Mouse (Mus musculus) adrenal gland, adult 2 months (tissue): ENCODE measurements around the gene Supt6. TPM values are rescaled to one million over a fixed set of nuclear protein-coding genes. Genes with fewer than 3 reads are reported as not detected.
"Not testable (repeated sequence)": the region's sequence is repeated elsewhere in the genome, so short reads cannot be mapped to it uniquely, and the experiment has no call there.

ENCODE experiments used
- DNase-seq: peaks from one replicate; pipeline ENCODE4 v3.0.0; 2021
- long read RNA-seq: library from polyadenylated mRNA; stranded (forward); transcript quantifications from one replicate; pipeline ENCODE4 v2.0.0, GENCODE M21; 2021
- polyA plus RNA-seq: library from polyadenylated mRNA; depleted of rRNA; stranded (reverse); fragments of >200 nt; gene quantifications from 2 replicates; pipeline ENCODE4 v1.2.3, GENCODE M21; 2012; rRNA removed
- total RNA-seq, 2 experiments: library from RNA; stranded (reverse); gene quantifications; 2 replicates each; pipeline ENCODE4 v1.2.3; 2021

The Supt6 gene
- total RNA-seq (10 to 100 TPM; 57.5 to 76.7 TPM), polyA plus RNA-seq (23.2 and 31.3 TPM in 2 replicates)
- long read RNA-seq, full-length matches to known transcripts, result 1 of 9 reads
- long read RNA-seq, partial matches to known transcripts, result 6 of 9 reads
- long read RNA-seq, other reads (novel, unspliced or antisense), result 2 of 9 reads

DNA sequence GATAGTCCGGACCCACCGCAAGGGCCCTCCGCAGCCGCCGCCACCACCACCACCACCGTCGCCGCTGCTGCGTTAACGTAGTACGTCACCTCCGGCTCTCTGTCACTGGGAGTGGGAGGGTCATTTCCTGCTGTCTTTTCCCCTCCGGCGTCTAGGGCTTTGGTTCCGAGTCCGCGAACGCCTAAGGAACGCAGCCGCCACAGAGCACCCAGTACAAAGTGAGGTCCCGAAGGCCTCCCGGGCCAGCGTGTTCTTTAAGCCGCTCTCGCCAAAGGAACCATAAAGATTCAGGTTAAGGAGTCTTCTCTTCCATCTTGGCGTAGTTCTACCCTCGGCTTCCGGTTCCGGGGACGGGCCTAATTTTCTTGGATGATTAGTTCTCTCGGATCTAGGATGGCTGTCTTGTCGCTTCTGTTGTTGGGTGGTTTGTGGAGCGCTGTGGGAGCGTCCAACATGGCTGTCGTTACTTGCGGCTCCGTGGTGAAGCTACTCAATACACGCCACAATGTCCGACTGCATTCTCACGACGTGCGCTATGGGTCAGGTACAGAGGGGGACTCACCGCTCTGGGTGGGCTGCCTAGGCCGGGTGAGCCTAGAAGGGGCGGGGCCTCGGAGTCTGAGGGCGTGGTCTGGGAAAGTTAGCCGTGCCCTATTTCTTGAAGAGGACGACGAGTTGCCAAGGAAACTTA lies at the start of gene Supt6, which contains the start of gene Sdf2:
Gene Supt6, minus strand, starts transcription at position 361 of the 691 bp plus-strand sequence.
Gene Sdf2, plus strand, starts transcription at position 120 of the 691 bp plus-strand sequence.
- peak; percentile 94 for DNase-seq

DNA sequence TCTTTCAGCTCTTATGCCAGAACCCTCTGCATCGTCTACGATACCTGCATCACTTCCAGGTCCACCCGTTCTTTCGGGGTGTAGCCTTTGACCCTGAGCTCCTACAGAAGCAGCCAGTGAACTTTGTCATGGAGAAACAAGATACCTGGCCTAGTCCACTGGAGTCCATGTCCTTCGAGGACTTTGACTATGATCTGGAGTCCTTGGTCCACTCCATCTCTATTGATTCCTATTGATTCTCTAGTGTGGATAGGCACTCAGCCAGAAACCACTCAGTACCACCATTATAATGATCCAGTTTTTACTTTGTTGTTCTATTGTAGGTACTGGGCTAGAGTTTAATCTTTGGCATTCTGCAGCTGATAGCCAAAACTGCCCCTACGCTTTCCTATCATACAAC lies 48.8 kb upstream of the Supt6 start:
- no peak for DNase-seq

DNA sequence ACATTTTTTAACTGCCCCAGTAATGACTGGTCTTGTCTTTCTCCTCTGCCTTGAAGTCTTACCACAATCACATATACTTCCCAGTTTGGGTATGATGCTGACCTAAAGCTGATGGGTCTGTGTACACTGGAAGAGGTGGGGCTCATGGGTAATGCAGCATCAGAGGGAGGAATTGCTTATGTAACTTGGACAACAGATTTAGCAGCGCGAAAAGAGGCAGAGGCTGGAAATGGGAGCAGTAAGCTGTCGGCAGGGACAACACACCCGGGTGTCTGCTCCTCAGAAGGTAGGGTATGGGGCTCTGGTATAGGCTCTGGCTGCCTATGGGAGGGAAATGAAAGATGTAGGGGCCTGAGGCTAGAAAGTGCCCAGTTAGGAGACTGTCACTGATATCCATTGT lies 44.9 kb upstream of the Supt6 start, which contains the start of gene BC030499:
Gene BC030499, plus strand, starts transcription at position 188 of the 400 bp plus-strand sequence.
- DNase-seq, result no peak

DNA sequence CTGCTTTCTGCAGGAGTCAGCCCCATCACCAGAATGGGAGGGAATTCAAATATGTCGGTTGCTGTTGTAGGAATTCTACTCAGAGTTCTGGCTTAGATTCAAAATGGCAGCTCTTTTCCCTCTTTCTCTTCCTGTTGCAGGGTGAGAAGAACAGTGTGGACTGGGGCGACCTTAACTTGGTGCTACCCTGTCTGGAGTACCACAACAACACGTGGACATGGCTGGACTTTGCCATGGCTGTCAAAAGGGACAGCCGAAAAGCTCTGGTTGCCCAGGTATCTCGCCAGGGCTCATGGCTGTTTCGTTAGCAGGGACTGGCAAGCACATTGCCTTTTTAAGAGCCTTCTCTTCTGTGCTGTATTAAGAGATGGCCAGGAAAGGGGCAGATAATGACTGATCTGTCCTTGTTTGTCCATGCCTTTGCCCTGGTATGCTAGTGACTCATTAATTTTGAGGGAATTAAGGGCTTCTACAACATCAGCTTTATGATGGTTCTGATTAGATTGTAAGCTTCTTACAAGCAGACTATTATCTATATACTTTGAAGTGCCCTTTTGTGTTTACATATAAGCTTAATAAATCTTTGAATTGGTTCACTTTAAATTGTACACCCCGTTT lies 43.5 kb upstream of the Supt6 start:
- no peak for DNase-seq

DNA sequence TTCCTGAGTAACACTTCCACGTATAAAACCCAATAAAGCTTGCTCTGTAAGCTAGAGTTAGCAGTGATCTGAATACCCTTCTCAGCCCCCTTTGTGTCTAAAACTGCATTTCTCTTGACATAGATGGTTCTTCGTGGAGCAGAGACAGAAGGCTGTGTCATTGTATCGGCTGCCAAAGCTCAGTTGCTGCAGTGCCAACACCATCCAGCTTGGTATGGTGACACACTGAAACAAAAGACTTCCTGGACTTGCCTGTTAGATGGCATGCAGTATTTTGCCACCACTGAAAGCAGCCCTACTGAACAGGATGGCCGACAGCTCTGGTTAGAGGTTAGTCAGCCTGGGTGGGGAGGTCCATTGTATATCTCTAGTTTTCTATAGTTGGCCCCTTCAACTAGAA lies 33.8 kb upstream of the Supt6 start:
- no peak for DNase-seq

DNA sequence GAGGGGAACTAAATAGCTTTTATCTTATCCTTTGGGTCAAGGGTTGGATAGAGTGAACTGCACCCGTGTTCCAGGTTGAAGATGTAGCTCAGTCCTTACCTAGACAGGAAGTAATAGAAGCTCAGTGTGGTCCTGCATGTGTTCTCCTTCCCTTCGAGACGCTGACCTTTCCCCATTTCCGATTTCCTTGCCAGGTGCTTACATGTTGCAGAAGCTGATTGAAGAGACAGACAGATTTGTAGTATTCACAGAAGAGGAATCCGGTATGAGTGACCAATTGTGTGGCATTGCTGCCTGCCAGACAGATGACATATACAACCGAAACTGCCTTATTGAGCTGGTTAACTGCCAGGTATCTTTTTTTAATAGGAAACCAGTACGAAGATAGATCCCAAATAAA lies 33.1 kb upstream of the Supt6 start:
- no peak for DNase-seq

DNA sequence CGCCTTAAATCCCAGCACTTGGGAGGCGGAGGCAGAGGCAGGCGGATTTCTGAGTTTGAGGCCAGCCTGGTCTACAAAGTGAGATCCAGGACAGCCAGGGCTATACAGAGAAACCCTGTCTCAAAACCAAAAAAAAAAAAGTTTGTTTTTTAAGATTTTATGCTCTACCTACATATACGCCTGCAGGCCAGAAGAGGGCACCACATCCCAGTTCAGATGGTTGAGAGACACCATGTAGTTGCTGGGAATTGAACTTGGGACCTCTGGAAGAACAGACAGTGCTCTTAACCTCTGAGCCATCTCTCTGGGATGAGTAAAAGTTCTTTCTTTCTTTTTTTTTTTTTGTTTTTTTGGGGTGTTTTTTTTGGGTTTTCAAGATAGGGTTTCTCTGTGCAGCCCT lies 30.4 kb upstream of the Supt6 start:
- not testable (repeated sequence) for DNase-seq

DNA sequence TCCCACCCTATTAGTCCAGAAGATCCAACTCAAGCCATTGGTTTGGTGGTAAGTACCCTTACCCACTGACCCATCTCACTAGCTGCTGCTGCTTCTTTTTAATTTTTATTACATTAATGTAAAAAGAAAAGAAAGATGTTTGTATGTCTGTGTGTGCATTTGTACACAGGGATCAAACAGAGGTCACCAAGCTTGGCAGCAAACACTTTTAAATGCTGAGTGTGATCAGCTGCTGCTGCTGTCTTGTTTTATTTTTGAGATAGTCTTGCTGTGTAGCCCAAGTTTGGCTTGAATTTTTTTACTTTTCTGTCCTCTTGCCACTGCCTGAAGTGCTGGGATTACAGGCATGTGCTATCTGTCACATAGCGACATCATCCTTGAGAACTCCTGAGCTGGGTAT lies 29.8 kb upstream of the Supt6 start:
- DNase-seq, result no peak

DNA sequence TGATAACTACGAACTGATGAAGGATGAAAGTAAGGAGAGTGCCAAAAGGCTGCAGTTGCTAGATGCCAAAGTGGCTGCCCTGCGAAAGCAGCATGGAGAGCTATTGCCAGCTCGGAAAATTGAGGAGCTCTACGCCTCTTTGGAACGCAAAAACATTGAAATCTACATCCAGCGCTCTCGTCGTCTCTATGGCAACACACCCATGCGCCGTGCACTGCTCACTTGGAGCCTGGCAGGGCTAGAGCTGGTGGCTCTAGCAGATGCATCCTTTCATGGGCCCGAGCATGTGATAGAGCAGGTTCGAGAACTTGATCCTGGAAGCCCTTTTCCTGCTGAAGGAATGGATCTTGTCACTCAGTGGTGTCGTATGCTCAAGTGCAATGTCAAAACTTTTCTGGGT lies 26.2 kb upstream of the Supt6 start:
- no peak for DNase-seq

DNA sequence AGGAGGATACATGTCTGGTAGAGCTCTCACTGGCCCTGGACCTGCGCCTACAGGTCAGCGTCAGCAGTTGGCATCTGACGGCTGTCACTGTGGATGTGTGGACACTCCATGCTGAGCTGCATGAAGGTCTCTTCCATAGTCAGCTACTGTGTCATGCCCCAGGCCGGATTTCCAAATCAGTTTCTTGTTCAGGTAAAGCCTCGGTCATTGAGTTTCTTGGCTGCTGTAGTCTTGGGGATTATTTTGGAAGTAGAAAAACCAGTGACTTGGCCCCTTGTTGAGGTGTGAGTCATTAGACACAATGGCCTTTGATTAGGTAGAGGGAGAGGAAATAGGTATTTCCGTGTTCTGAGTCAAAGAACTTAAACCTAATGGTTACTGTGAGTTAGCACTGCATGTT lies 19.8 kb upstream of the Supt6 start:
- no peak for DNase-seq

DNA sequence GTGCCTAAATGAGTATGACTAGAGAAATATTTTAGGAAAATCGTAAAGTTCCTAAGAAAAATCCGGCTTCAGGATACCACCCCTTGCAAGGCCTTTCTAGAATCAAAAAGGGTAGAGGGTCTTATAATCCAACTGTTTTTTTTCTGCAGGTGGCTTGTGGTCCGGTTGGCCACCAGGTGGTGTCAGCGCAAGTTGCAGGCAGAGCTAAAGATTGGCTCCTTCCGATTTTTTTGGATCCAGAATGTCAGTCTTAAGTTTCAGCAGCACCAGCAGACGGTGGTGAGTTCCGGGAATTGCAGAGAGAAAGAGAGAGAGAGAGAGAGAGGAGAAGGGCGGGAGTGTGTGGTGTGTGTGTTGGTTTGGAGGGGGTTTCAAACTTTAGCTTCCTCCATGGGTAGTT lies 16.8 kb upstream of the Supt6 start:
- DNase-seq, result peak; percentile 52

DNA sequence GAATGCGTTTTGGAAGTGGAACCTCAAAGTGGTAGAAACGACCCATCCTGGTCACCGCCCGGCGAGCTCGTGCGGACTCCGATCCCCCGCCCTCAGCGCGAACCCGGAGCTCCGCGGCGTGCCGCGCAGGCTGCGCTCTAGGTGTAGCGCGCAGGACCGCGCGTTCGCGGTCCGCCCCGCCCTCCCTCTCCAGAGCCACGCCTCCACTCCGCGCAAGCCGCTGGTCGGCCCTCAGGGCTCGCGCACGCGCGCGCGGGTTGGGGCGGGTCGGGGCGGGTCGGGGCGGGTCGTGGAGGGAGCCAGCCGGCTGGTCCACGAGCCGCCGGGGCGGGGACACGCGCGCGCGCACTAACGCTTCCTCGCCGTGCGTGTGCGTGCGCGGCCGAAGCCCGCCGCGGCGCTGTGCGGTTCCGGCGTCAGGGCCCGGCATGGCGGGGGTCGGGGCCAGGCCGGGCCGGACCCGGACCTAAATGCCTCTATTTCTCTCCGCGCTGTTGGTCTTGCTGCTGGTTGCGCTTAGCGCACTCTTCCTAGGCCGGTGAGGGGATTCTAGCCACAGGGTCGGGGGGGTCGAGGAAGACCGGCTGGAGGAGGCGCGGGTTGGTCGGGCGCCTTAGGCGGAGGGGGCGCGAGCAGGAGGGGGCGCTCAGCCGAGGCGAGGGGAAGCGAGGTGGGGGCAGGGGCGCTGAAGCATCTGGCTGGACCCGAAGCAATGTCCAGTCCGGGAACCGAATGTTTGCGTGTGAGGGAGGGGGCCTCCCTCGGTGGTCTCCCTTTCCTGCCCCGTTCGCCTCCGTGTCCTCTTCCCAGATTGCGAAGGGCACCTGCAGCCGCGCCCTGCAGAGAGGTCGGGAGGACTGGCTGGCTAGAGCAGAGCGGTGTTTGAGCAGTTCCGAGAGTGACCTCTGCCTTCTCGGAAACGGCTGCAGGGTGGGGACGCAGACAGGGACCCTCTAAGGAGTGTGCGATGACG lies 15.9 kb upstream of the Supt6 start, which contains the start of gene 2610507B11Rik:
Gene 2610507B11Rik, plus strand, starts transcription at position 373 of the 973 bp plus-strand sequence.
- peak; percentile 96 for DNase-seq

DNA sequence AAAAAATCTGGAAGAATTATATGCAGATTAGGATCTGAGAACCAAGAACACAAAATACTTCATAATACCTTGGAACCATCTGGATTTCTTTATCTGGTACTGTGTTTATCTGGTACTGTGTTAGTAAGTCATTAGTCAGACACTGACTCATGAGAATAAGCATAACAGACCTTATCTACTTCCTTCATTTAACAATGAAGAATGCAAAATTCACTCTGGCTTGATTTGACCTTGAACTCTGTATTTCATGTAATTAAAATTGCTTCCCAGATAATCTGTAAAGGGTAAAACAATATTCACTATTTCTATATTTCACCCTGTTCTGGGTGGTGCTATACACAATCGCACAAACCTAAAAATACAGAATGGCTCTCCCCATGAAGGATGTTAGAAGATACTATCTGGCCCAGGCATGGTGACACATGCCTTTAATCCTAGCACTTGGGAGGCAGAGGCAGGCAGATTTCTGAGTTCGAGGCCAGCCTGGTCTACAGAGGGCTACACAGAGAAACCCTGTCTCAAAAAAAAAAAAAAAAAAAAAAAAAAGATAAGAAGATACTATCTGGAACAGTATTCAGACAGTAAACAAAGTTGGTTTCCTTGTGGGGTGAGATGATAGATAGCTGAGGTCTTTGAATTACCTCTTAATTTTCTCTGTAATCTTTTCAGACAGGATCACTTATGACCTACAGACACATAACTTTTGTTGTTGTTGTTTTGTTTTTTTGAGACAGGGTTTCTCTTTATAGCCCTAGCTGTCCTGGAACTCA lies 14.9 kb upstream of the Supt6 start:
- no peak for DNase-seq

DNA sequence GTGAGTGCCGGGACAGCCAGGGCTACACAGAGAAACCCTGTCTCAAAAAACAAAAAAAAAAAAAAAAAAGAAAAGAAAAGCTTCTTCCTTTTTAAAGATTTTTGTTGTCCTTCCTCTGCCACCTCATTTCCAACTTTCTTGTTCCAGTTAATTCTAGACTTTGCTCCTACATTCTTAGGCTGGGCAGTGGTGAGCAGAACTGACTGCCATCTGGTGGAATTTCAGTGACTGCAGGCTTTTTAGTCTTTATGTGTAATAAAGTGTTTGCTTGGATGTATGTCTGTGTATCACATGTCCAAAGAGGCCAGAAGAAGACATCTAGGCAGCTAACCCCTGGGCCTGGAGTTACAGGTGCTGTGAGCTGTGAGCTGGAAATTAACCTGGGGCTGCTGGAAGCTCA lies 10.8 kb upstream of the Supt6 start:
- DNase-seq, result no peak

DNA sequence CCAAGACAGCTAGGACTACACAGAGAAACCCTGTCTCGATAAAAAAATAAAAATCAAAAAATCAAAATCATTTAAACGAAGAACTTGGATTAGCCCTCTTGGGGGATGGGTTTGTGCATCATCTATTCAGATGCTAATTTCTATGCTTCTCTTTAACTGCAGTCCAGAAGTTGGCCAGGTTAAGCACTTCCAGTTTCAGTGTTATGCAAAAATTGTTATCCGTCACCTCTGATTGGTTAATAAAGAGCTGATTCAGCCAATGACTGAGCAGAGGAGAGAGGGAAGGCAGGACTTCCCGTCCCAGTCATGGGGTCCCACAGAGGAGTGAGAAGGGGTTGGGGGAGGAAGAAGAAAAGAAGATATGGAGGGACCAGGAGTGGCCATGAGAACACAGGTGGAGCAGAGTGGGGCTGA lies 1.9 kb upstream of the Supt6 start:
- DNase-seq, result no peak

DNA sequence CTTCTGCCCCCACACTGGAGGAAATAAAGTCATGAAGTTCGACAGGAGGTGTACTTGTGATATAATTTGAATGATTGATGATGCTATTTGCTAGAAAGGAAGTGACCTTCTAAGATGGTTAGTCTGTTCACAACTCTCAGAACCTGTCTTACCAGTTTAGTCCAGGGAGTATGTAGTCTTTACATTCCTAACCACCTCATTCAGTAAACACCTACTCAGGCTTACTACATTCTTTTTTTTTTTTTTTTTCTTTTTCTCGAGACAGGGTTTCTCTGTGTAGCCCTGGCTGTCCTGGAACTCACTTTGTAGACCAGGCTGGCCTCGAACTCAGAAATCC lies 1.2 kb upstream of the Supt6 start:
- no peak for DNase-seq

DNA sequence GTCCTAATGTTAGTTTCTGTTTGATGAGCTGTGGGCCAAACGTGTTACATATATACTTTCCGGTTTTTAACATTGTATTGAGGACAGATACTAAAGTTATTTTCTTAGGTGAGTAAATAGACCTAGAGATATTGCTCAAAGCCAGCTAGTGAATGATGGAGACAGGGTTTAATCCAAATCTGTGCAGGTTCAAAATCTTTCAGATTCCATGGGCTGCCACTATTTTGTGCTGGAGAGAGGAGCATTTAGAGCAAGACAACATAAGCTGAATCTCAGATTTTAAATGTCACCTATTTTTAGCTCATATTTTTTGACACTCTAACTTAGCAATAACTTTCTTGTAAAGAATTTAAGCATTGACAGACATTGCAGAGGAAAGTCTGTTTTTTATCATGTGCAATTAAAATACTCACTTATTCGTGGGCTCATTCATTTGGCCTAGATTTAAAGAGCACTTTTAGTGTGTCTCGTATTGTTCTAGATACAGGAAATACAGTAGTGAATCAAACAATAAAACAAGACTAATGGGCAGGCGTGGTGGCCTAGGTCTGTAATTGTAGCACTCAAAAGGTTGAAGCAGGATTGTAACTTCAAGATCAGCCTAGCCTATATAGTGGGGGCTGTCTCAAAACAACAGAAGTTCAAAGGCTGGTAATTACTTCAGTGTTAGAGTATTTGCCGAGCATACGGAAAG lies 678 bp upstream of the Supt6 start:
- no peak for DNase-seq

DNA sequence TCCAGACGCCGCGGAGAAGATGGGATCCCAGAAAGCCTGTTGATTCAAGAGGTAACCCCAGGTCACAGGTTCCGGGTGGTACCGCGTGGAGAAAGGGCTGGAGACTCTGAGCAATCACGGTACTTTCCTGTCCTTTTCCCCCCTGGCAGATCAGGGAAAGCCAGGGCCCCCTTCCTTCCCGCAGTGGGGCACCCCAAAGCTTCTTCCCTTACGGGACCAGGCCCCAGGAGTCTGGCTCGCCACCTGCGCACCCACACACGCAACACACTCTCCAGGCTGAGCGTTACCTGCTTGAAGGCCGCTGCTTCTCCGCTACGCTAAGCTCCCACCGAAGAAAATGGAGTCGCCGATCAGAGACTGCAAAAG lies 543 bp downstream of the Supt6 start:
- no peak for DNase-seq

DNA sequence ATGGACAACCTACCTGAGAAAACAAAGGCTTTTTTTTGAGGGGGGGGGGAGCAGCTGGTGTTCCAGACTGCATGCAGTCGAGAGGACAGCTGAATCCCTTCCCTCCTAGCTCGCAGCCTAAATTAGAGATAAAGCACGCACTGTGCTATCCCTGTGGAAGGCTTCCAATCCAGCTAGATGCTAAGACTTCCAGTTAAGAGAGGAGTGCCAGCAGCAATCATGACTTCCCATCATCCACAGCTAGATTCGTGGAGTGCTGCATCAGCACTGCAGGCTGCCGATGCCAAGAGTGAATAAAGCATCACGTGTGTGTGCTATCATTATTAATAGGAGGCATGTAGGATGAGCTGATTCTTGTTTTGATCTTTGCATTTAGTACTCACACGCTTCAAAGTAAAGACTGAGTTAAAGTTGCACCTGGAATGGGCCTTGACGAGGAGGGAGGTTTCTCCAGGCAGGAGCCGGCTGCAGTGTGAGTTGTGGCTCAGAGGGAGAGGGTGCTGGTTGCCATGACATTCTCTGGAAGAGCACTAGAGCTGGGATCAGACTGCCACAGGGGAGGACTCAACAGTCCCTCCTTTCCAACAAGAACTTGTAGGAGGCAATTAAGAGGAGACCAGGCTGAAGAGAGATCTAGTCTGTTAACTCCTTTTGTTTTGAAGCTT lies 5.5 kb downstream of the Supt6 start:
- DNase-seq, result no peak

DNA sequence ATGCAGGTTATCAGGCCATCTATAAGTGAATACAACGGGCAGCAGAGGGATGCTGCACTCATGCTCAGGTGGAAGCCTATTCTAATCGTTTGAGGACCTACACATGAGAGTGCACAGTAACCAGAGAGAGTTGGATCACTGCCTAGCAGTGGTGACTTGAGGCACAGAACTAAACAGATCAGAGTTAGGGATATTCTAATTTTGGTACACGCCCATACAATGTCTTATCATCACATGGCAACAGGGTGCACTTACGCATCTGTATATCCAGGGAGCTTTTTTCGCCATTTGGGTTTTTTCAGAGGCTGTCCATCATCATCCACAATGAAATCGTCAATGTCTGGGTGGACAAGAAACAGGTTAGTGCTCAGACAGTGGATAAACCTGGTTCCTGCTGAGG lies 14.3 kb downstream of the Supt6 start:
- DNase-seq, result no peak
